Mouse (Mus musculus) lung, postnatal 0 days (tissue): Measurements from ENCODE around the gene Ace.

Source experiments
- CTCF ChIP-seq: IDR thresholded peaks from 2 replicates; pipeline ENCODE4 v1.5.1; 2016; ENCODE audit warnings: antibody characterized with exemption, mild to moderate bottlenecking
- EP300 ChIP-seq: IDR thresholded peaks from 2 replicates; pipeline ENCODE4 v1.6.1; 2016; ENCODE audit warnings: antibody characterized with exemption, mild to moderate bottlenecking, control low read depth

GRCm38 (mm10) chr11:105984452-105984851, 16.7 kb downstream of the Ace start:
- TF ChIP-seq EP300: no peak
- TF ChIP-seq CTCF: no peak
